Mouse (Mus musculus) liver, embryonic 12.5 days (tissue): ENCODE data around the gene Mlx. TPM values are rescaled to one million over a fixed set of nuclear protein-coding genes. Genes with fewer than 3 reads are reported as not detected.

ENCODE experiments used
- microRNA-seq: library from miRNA; unstranded; fragments of <30 nt; microRNA quantifications from one replicate; pipeline ENCODE4, GENCODE M21; 2017
- polyA plus RNA-seq: library from polyadenylated mRNA; unstranded; fragments of >200 nt; fragmentation: Nextera tagmentation; extraction: Ambion mirVana; gene quantifications from 2 replicates; pipeline ENCODE4 v1.2.1, GENCODE M21; 2016

Mlx gene
- polyA plus RNA-seq, 1 experiment from 2014 or later, result 35.7 TPM

Small RNA genes lying within 50 kb of the gene (microRNA-seq; reads per million reads assigned to microRNA genes)
- not detected for gene Gm27626

Other genes with a start within 250 kb of the Mlx start
- 31.6 and 33.7 TPM in 2 replicates for gene Stat5b, start 236.6 kb upstream of the Mlx start, polyA plus RNA-seq
- 16.0 and 17.7 TPM in 2 replicates for gene Stat5a, start 227.9 kb upstream of the Mlx start, polyA plus RNA-seq
- gene Stat3, start 147.7 kb upstream of the Mlx start, polyA plus RNA-seq, result 37.3 and 40.1 TPM in 2 replicates
- 28.9 and 30.0 TPM in 2 replicates for gene Cavin1, start 116.4 kb upstream of the Mlx start, polyA plus RNA-seq
- 56.5 and 57.6 TPM in 2 replicates for gene Atp6v0a1, start 77.8 kb upstream of the Mlx start, polyA plus RNA-seq
- 6.3 and 7.0 TPM in 2 replicates for gene Naglu, start 17.3 kb upstream of the Mlx start, polyA plus RNA-seq
- gene Hsd17b1, start 8.9 kb upstream of the Mlx start, polyA plus RNA-seq, result 0.08 TPM in 1 of 2 replicates, not detected in the other
- gene Coasy, start 4.7 kb upstream of the Mlx start, polyA plus RNA-seq, result 26.4 and 28.5 TPM in 2 replicates
- 28.2 and 28.3 TPM in 2 replicates for gene Psmc3ip, start 8.2 kb downstream of the Mlx start, polyA plus RNA-seq
- 12.7 and 13.0 TPM in 2 replicates for gene Retreg3, start 32.6 kb downstream of the Mlx start, polyA plus RNA-seq
- 55.2 and 59.6 TPM in 2 replicates for gene Tubg1, start 32.7 kb downstream of the Mlx start, polyA plus RNA-seq
- 0.57 and 0.62 TPM in 2 replicates for gene Tubg2, start 68.6 kb downstream of the Mlx start, polyA plus RNA-seq
- gene Cntnap1, start 83.2 kb downstream of the Mlx start, polyA plus RNA-seq, result 0.17 and 0.26 TPM in 2 replicates
- gene Plekhh3, start 84.1 kb downstream of the Mlx start, polyA plus RNA-seq, result 2.7 and 2.8 TPM in 2 replicates
- gene Ccr10, start 88.2 kb downstream of the Mlx start, polyA plus RNA-seq, result 0.07 TPM in 1 of 2 replicates, not detected in the other
- 9.8 and 10.3 TPM in 2 replicates for gene Ezh1, start 139.2 kb downstream of the Mlx start, polyA plus RNA-seq
- 32.6 and 33.5 TPM in 2 replicates for gene Ramp2, start 158.8 kb downstream of the Mlx start, polyA plus RNA-seq
- 106 TPM in 2 replicates for gene Vps25, start 166.4 kb downstream of the Mlx start, polyA plus RNA-seq
- gene Wnk4, start 173.3 kb downstream of the Mlx start, polyA plus RNA-seq, result 11.3 and 12.3 TPM in 2 replicates
- gene Cntd1, start 191.7 kb downstream of the Mlx start, polyA plus RNA-seq, result 0.74 and 1.3 TPM in 2 replicates
- gene Coa3, start 191.8 kb downstream of the Mlx start, polyA plus RNA-seq, result 144 and 150 TPM in 2 replicates
- gene Becn1, start 215.0 kb downstream of the Mlx start, polyA plus RNA-seq, result 115 and 119 TPM in 2 replicates
- gene Psme3, start 228.9 kb downstream of the Mlx start, polyA plus RNA-seq, result 263 and 273 TPM in 2 replicates
- gene Aoc2, start 237.8 kb downstream of the Mlx start, polyA plus RNA-seq, result 2.2 TPM in 2 replicates
- gene Aoc3, start 243.3 kb downstream of the Mlx start, polyA plus RNA-seq, result 0.05 and 0.06 TPM in 2 replicates